Mouse (Mus musculus) CH12F3 (cell line): ENCODE measurements around the gene Lyzl4.

Source experiments
- in situ Hi-C: fragments of 300-500 bp; cut with MboI; formaldehyde crosslinking; loops from 2 replicates; pipeline ENCODE4 v1.14.3; 2020; ENCODE audit warnings: low sequenced_read_pairs

Gene Lyzl4

GRCm38 (mm10) chr9:121653668-121654067, 11.8 kb upstream of the Lyzl4 start:
- in situ Hi-C loops: no loop called here

GRCm38 (mm10) chr9:121647026-121647425, 5.1 kb upstream of the Lyzl4 start:
- in situ Hi-C loops: no loop called here

- in situ Hi-C loops: no loop called here
Measured at GRCm38 (mm10) chr9:121644855-121645254, 3.0 kb upstream of the Lyzl4 start.

- in situ Hi-C loops: no loop called here
Measured at GRCm38 (mm10) chr9:121642401-121643181, 695 bp upstream of the Lyzl4 start, which contains the start of gene Vipr1. Gene Vipr1 (plus strand): TSS chr9:121642716.

GRCm38 (mm10) chr9:121641235-121641915, 521 bp downstream of the Lyzl4 start:
- in situ Hi-C loops: no loop called here

GRCm38 (mm10) chr9:121639790-121640189, 2.1 kb downstream of the Lyzl4 start:
- in situ Hi-C loops: no loop called here

GRCm38 (mm10) chr9:121635835-121636576, 5.9 kb downstream of the Lyzl4 start:
- in situ Hi-C loops: no loop called here

GRCm38 (mm10) chr9:121633306-121633705, 8.6 kb downstream of the Lyzl4 start:
- in situ Hi-C loops: no loop called here

GRCm38 (mm10) chr9:121632891-121633290, 9.0 kb downstream of the Lyzl4 start:
- in situ Hi-C loops: no loop called here

GRCm38 (mm10) chr9:121631946-121632345, 9.9 kb downstream of the Lyzl4 start:
- in situ Hi-C loops: no loop called here

- in situ Hi-C loops: no loop called here
Measured at GRCm38 (mm10) chr9:121630627-121631026, 11.3 kb downstream of the Lyzl4 start.

- in situ Hi-C loops: no loop called here
Measured at GRCm38 (mm10) chr9:121624920-121625319, 17.0 kb downstream of the Lyzl4 start.

GRCm38 (mm10) chr9:121623235-121623634, 18.7 kb downstream of the Lyzl4 start:
- in situ Hi-C loops: no loop called here

- in situ Hi-C loops: no loop called here
Measured at GRCm38 (mm10) chr9:121619441-121619840, 22.5 kb downstream of the Lyzl4 start.

- in situ Hi-C loops: no loop called here
Measured at GRCm38 (mm10) chr9:121616471-121616870, 25.4 kb downstream of the Lyzl4 start.

GRCm38 (mm10) chr9:121614241-121614757, 27.6 kb downstream of the Lyzl4 start:
- in situ Hi-C loops: no loop called here

- in situ Hi-C loops: no loop called here
Measured at GRCm38 (mm10) chr9:121613192-121613591, 28.7 kb downstream of the Lyzl4 start.

GRCm38 (mm10) chr9:121609381-121609780, 32.5 kb downstream of the Lyzl4 start:
- in situ Hi-C loops: loop anchor here (10.0 kb wide), 1 partner anchor 365 kb away; no protein-coding TSS in a partner anchor

GRCm38 (mm10) chr9:121606498-121607096, 35.3 kb downstream of the Lyzl4 start:
- in situ Hi-C loops: loop anchor here (10.0 kb wide), 1 partner anchor 362 kb away; no protein-coding TSS in a partner anchor

GRCm38 (mm10) chr9:121605414-121606278, 36.2 kb downstream of the Lyzl4 start:
- in situ Hi-C loops: loop anchor here (10.0 kb wide), 1 partner anchor 361 kb away; no protein-coding TSS in a partner anchor
